Mouse (Mus musculus) hindbrain, embryonic 12.5 days (tissue): Measurements from ENCODE around the gene Gramd1b. TPM values are rescaled to one million over a fixed set of nuclear protein-coding genes. Genes with fewer than 3 reads are reported as not detected.

ENCODE experiments used
- ATAC-seq: fragments of 200-750 bp; cut with Nextera tagmentation; 2 replicates; pipeline ENCODE4 v1.8.0; 2017; ENCODE audit warnings: moderate TSS enrichment; ENCODE audit not compliant: low FRiP score
- H3K27ac ChIP-seq: fragments of 300-500 bp; sonication (generic); 2 replicates; pipeline ENCODE4 v1.5.1; 2016; ENCODE audit warnings: mild to moderate bottlenecking
- H3K27me3 ChIP-seq: fragments of 300-500 bp; sonication (generic); 2 replicates; pipeline ENCODE4 v1.6.1; 2016; ENCODE audit warnings: mild to moderate bottlenecking
- H3K36me3 ChIP-seq: fragments of 300-500 bp; sonication (generic); 2 replicates; pipeline ENCODE4 v1.6.1; 2016; ENCODE audit warnings: mild to moderate bottlenecking
- H3K4me1 ChIP-seq: fragments of 300-500 bp; sonication (generic); 2 replicates; pipeline ENCODE4 v1.6.1; 2016
- H3K4me2 ChIP-seq: fragments of 300-500 bp; sonication (generic); replicated peaks from 2 replicates; pipeline ENCODE4 v1.6.1; 2016; ENCODE audit warnings: mild to moderate bottlenecking
- H3K4me3 ChIP-seq: fragments of 300-500 bp; sonication (generic); 2 replicates; pipeline ENCODE4 v1.5.1; 2016; ENCODE audit warnings: mild to moderate bottlenecking
- H3K9ac ChIP-seq: fragments of 300-500 bp; sonication (generic); 2 replicates; pipeline ENCODE4 v1.6.1; 2016; ENCODE audit warnings: mild to moderate bottlenecking, moderate library complexity
- H3K9me3 ChIP-seq: fragments of 300-500 bp; sonication (generic); replicated peaks from 2 replicates; pipeline ENCODE4 v1.6.1; 2016; ENCODE audit warnings: mild to moderate bottlenecking
- WGBS: fragments of 180-500 bp; shearing (Covaris S2); methylation state at CpG from one replicate; pipeline ENCODE4 v1.1.7; 2016; 5-methylcytosine and 5-hydroxymethylcytosine counted together
- polyA plus RNA-seq: library from polyadenylated mRNA; unstranded; fragments of >200 nt; fragmentation: Nextera tagmentation; extraction: Ambion mirVana; gene quantifications from 2 replicates; pipeline ENCODE4 v1.2.1, GENCODE M21; 2016

Gramd1b gene
- polyA plus RNA-seq, 1 experiment from 2014 or later = 4.9 TPM

GRCm38 (mm10) chr9:40397471-40398245, 133.5 kb downstream of the Gramd1b start:
- 59% methylated on average over 7 of the region's 7 CpGs for WGBS
- Histone ChIP-seq H3K4me3 (no peak overlapping the region), H3K9me3 (no peaks in the 10 kb centered on the region), H3K27ac (no peak overlapping the region), H3K4me2 (0 out of 2 replicates have a peak overlapping the region, but pooled peaks have one; percentile 32), H3K4me1 (peaks cover 7% of the 10 kb centered on the region), H3K36me3 (no peaks in the 10 kb centered on the region), H3K9ac (no peak overlapping the region), H3K27me3 (no peaks in the 10 kb centered on the region)
- ATAC-seq = peak; percentile 9; the same call in 1 of the 2 replicates

- H3K9ac ChIP-seq = no peak overlapping the region
- H3K27me3 ChIP-seq = no peaks in the 10 kb centered on the region
- H3K27ac ChIP-seq = peak overlapping the region; percentile 70
- peak overlapping the region; percentile 32 for H3K4me2 ChIP-seq
- H3K4me3 ChIP-seq = peak overlapping the region; percentile 9; the same call in 1 of the 2 replicates
- no peaks in the 10 kb centered on the region for H3K9me3 ChIP-seq
- 19% methylated on average over 2 of the region's 2 CpGs for WGBS
- peak; percentile 68 for ATAC-seq
- no peaks in the 10 kb centered on the region for H3K36me3 ChIP-seq
- H3K4me1 ChIP-seq = peaks cover 13% of the 10 kb centered on the region
Measured at GRCm38 (mm10) chr9:40397036-40397435, 134.1 kb downstream of the Gramd1b start.

DNA sequence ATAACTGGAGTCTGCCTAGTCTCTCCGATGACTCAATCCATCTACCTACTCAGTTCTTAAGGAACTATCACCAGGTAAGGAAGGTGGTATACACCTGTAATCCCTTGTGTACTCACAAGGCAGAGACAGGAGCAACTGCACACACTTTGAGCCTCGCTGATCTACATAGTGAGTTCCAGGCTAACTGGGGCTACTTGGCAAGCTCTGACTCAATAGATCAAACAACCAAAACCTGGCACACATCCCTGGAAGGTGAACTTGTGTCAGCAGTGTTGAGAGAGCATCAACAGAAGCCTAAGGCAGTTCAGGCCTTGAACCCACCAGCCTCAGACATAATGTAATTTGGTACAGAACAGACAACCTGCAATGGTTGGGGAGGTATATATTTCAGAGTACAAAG, 135.0 kb downstream of the Gramd1b start:
- Histone ChIP-seq H3K36me3 (no peaks in the 10 kb centered on the region), H3K4me1 (peaks cover 22% of the 10 kb centered on the region), H3K4me3 (no peak overlapping the region), H3K9ac (no peak overlapping the region), H3K4me2 (no peak overlapping the region), H3K27ac (no peak overlapping the region), H3K27me3 (no peaks in the 10 kb centered on the region), H3K9me3 (no peaks in the 10 kb centered on the region)
- 87% methylated on average over 2 of the region's 2 CpGs for WGBS
- no peak for ATAC-seq

- WGBS = 17% methylated on average over 20 of the region's 20 CpGs
- H3K4me3 ChIP-seq = peak overlapping the region; percentile 16
- no peaks in the 10 kb centered on the region for H3K9me3 ChIP-seq
- H3K4me2 ChIP-seq = peak overlapping the region; percentile 51
- peaks cover 25% of the 10 kb centered on the region for H3K4me1 ChIP-seq
- H3K27me3 ChIP-seq = no peaks in the 10 kb centered on the region
- H3K36me3 ChIP-seq = no peaks in the 10 kb centered on the region
- H3K27ac ChIP-seq = peak overlapping the region; percentile 89
- ATAC-seq = peak; percentile 95
- peak overlapping the region; percentile 54 for H3K9ac ChIP-seq
Measured at GRCm38 (mm10) chr9:40391852-40392695, 139.1 kb downstream of the Gramd1b start.

GRCm38 (mm10) chr9:40391359-40391758, 139.8 kb downstream of the Gramd1b start:
- H3K27ac ChIP-seq = peak overlapping the region; percentile 89; the same call in 1 of the 2 replicates
- H3K27me3 ChIP-seq = no peaks in the 10 kb centered on the region
- peaks cover 21% of the 10 kb centered on the region for H3K4me1 ChIP-seq
- peak overlapping the region; percentile 54; the same call in 1 of the 2 replicates for H3K9ac ChIP-seq
- no peaks in the 10 kb centered on the region for H3K9me3 ChIP-seq
- H3K4me3 ChIP-seq = no peak overlapping the region
- ATAC-seq = peak; percentile 11; the same call in 1 of the 2 replicates
- H3K36me3 ChIP-seq = no peaks in the 10 kb centered on the region
- 60% methylated on average over 17 of the region's 17 CpGs for WGBS
- peak overlapping the region; percentile 51 for H3K4me2 ChIP-seq

DNA sequence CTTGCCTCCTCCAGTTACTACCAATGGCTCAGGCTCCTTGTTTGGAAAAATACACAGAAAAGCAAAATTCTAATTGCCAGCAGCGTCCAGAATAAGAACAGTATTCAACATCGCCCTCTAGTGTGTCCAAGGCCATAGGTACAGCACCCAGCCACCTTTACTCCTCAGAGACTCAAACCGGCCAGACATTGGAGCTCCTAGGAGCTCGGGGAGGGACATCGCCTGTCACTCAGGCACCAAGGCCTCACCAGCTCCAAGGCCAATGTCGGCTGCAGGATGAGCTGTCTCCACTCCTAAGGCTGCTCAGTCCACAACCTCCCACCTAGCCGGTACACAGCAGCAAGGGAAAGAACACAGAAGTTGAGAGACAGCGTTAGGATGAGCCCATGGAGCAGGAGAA, 140.3 kb downstream of the Gramd1b start:
- no peak overlapping the region for H3K4me3 ChIP-seq
- H3K4me2 ChIP-seq = peak overlapping the region; percentile 51
- peak overlapping the region; percentile 44; the same call in 1 of the 2 replicates for H3K27ac ChIP-seq
- no peaks in the 10 kb centered on the region for H3K9me3 ChIP-seq
- no peaks in the 10 kb centered on the region for H3K36me3 ChIP-seq
- H3K4me1 ChIP-seq = peaks cover 21% of the 10 kb centered on the region
- no peaks in the 10 kb centered on the region for H3K27me3 ChIP-seq
- no peak for ATAC-seq
- no peak overlapping the region for H3K9ac ChIP-seq
- WGBS = 41% methylated on average over 8 of the region's 8 CpGs

DNA sequence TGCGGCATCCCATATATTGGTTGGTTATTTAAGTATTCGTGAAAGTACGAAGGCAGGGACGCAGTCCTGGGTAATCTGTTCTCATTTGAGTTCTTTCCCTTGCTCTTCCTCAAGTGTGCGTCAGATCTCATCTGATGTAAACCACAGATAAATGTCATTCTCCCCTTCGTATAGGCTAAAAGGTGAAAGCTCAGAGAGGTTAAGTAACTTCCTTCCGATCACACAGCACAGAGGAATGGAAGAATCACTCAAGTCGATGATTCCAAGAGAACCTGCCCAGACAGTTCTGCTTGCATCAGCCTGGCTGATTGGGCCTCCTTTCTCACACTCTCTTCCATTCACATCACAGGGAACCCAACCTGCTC, 140.8 kb downstream of the Gramd1b start:
- ATAC-seq = no peak
- no peak overlapping the region for H3K27ac ChIP-seq
- peaks cover 21% of the 10 kb centered on the region for H3K4me1 ChIP-seq
- H3K36me3 ChIP-seq = no peaks in the 10 kb centered on the region
- no peak overlapping the region for H3K4me3 ChIP-seq
- no peaks in the 10 kb centered on the region for H3K9me3 ChIP-seq
- no peaks in the 10 kb centered on the region for H3K27me3 ChIP-seq
- no peak overlapping the region for H3K4me2 ChIP-seq
- no peak overlapping the region for H3K9ac ChIP-seq
- 92% methylated on average over 8 of the region's 8 CpGs for WGBS

DNA sequence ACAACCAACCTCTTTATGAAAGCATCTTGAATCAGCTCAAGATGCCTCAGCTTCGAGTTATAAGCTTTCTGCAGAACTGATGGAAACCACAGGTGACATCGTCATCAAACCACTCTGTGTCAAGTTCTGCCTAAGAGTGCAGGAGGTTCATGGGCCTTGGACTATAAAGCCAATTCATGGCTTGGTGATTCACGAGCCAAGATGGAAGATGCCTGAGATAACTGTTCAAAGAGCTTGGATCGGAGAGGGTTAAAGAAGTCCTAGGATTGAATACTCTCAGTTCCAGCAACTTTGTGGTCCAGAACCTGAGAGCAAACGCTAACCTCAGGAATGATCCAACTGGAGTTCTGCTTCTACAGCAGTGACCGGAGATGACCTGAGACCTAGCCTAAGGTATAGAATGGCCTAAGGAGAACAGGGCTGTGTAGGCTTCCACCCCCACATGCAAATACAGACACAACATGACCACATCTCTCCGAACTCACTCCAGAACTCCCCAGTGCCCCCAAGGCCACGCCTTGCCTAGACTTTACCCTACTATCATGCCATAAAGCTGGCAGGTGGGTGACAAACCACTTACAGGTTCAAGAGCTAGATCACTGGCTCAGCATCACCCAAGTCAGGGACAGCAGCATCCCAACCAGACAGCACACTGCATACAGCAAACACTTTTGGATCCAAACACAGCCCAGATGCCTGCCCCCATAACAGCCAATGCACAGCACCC, 141.4 kb downstream of the Gramd1b start:
- ATAC-seq = no peak
- peaks cover 21% of the 10 kb centered on the region for H3K4me1 ChIP-seq
- no peaks in the 10 kb centered on the region for H3K9me3 ChIP-seq
- H3K4me2 ChIP-seq = no peak overlapping the region
- H3K27me3 ChIP-seq = no peaks in the 10 kb centered on the region
- 88% methylated on average over 8 of the region's 8 CpGs for WGBS
- H3K4me3 ChIP-seq = no peak overlapping the region
- H3K36me3 ChIP-seq = no peaks in the 10 kb centered on the region
- no peak overlapping the region for H3K27ac ChIP-seq
- no peak overlapping the region for H3K9ac ChIP-seq

GRCm38 (mm10) chr9:40389175-40389574, 142.0 kb downstream of the Gramd1b start:
- Histone ChIP-seq H3K36me3 (no peaks in the 10 kb centered on the region), H3K4me1 (peaks cover 21% of the 10 kb centered on the region), H3K27me3 (no peaks in the 10 kb centered on the region), H3K4me2 (no peak overlapping the region), H3K27ac (no peak overlapping the region), H3K4me3 (no peak overlapping the region), H3K9me3 (no peaks in the 10 kb centered on the region), H3K9ac (no peak overlapping the region)
- ATAC-seq = no peak
- 87% methylated on average over 6 of the region's 6 CpGs for WGBS

GRCm38 (mm10) chr9:40384781-40385180, 146.4 kb downstream of the Gramd1b start:
- no peak overlapping the region for H3K9ac ChIP-seq
- no peaks in the 10 kb centered on the region for H3K27me3 ChIP-seq
- no peak overlapping the region for H3K4me2 ChIP-seq
- no peaks in the 10 kb centered on the region for H3K9me3 ChIP-seq
- no peak for ATAC-seq
- no peak overlapping the region for H3K4me3 ChIP-seq
- H3K27ac ChIP-seq = no peak overlapping the region
- peaks cover 8% of the 10 kb centered on the region for H3K4me1 ChIP-seq
- WGBS = 88% methylated on average over 5 of the region's 5 CpGs
- H3K36me3 ChIP-seq = no peaks in the 10 kb centered on the region

GRCm38 (mm10) chr9:40382508-40382907, 148.7 kb downstream of the Gramd1b start:
- Histone ChIP-seq H3K4me1 (peaks cover 8% of the 10 kb centered on the region), H3K4me3 (no peak overlapping the region), H3K9me3 (no peaks in the 10 kb centered on the region), H3K27me3 (no peaks in the 10 kb centered on the region), H3K27ac (no peak overlapping the region), H3K36me3 (no peaks in the 10 kb centered on the region), H3K4me2 (no peak overlapping the region), H3K9ac (no peak overlapping the region)
- ATAC-seq = no peak
- WGBS = 77% methylated on average over 3 of the region's 3 CpGs
